Mouse (Mus musculus) stomach, postnatal 0 days (tissue): ENCODE measurements around the gene Slc23a4.

Source experiments
- CTCF ChIP-seq: IDR thresholded peaks from 2 replicates; pipeline ENCODE4 v1.5.1; 2016; ENCODE audit warnings: antibody characterized with exemption, low read depth, mild to moderate bottlenecking, moderate library complexity
- EP300 ChIP-seq: optimal IDR thresholded peaks from 2 replicates; pipeline ENCODE3; 2016; ENCODE audit warnings: antibody characterized with exemption

DNA sequence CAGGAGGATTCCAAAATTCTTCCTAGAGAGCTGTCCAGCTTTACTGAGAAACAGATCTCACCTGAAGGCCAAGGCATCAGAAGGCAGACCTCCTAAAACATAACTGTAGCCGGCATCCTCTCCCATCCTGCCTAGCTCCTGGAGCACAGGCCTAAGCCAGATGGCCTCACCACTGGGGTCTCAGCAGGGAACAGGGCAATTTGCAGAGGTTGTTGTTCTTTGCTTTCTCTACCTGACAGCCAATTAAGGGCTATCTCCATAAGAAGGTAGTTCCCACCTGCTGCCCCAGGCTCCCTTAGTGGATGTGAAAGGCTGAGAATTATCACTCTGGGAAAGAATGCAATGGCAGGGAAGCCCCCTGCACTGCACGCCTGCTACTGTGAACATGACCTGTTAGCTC, 87.2 kb downstream of the Slc23a4 start:
- TF ChIP-seq EP300 (no peak), CTCF (no peak)
